Mouse (Mus musculus): Measurements from ENCODE around the gene Plcb4. TPM values are rescaled to one million over a fixed set of nuclear protein-coding genes. Genes with fewer than 3 reads are reported as not detected.
"Not testable (repeated sequence)": the region's sequence is repeated elsewhere in the genome, so short reads cannot be mapped to it uniquely, and the experiment has no call there.

Plcb4 gene
- total and polyA plus RNA-seq, 3 experiments = 4.5 to 48.9 (median 32.0) TPM

DNA sequence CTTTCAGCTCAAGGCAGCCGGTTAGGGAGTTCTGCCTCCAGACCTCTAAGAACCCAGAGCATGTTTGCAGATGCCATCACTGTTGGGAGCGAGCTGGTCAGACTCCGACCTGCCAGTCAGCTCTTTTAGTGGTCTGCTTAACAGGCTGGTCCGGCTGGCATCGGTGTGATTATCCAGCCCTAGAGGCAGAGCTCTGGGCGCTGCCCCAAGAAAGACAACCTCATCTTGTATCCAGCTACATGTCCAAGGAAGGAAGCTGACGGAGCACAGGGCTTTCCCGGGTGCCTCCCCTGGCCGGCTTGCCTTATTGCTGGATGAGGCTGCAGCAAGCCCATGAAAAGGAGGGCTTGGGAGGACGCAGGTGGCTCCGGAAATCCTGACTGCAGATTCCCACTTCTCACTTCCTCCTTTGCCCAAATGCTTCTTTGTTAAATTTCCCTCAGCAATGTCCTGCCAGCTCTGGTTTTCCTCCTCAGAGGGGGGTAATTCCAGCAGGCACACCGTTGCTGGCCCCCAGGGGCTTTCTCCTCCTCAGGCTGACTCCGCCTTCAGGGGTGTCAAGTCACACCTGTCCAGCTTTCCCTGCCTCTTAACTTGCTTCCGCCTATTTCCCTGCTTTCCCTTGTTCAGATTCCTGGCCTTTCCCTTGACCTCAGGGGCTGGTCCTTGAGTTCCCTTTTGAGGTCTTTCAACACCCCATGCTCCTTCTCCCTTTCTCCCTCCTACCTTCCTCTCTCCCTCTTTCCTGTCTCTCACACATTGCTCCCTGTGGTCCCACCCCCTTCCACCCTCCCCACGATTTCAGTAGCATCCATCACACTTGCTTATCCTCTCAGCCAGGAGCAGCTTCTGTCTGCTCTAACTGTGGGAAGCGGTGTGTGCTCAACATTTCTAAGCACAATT lies 58.7 kb downstream of the Plcb4 start:
- DNase-seq = no peak

DNA sequence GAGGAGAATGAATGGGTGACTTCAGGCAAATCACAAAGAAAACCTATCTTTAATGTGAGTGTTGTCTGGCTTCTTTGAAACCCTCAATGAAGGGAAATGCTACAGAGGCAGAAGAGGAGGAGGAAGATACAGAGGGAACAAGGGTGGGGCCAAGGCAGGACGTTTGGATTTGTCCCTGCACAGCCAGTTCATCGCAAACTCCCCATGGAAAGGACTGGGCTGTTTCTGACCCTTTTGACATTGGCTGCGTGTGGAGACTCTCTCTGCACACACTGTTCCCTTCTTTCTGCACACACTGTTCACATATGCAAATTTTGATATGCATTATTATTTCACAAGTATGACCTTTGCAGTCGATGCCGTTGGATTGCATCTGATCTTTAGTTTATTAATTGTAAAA lies 63.3 kb downstream of the Plcb4 start:
- DNase-seq = no peak

DNA sequence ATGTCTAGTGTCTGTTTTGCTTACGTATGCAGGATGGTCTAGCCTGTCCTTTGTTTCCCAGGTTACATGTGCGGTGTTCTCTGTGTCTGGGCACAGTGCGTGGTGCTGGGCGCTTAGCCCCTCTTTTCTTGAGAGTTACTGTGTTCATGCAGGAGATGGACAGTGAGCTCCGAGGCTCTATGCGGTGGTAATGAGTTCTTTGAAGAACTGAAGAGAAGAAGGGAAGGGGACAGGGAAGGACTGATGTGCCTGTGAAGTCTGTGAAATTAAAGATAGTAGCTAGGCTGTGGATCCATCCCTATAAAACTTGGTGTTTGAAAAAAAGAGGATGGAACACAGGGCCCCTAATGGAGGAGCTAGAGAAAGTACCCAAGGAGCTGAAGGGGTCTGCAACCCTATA lies 64.6 kb downstream of the Plcb4 start:
- no peak for DNase-seq

DNA sequence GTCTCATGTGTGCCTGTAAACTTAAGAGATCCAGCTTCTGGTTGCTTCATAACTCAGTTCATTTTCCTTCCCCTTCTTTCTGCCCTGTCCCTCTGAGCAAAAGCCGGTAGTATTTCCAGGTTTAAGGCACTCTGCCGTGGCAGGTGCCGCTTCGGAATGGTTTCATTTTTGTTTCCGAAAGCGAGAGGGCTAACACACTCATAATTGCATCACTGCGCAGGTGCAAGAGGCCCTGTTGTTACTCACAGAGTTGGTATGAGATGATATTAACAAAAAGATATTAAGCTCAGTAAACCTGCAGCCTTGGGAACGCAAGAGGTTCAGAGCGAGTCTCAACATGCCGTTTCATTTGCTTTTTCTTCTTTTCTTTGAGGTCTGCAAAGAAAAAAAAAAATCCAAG lies 65.7 kb downstream of the Plcb4 start:
- DNase-seq = no peak

DNA sequence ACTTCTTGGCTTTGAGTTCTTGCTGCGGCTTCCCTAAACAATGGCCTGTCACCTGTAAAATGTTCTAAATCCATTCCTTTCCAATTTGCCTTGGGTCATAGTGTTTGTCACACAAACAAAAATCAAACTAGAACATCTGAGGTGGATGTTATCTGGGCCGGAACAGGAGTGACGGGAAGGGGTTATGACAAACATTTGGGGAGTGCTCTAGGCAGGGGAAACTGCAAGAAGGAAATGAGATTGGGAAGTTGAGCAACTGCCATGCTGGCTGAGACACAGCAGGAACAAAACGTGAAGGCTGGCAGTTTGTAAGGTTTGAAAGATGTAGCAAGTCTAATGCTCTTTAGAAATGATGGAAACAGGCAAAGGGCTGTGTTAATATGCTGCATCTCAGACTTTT lies 66.6 kb downstream of the Plcb4 start:
- DNase-seq = peak; percentile 36

DNA sequence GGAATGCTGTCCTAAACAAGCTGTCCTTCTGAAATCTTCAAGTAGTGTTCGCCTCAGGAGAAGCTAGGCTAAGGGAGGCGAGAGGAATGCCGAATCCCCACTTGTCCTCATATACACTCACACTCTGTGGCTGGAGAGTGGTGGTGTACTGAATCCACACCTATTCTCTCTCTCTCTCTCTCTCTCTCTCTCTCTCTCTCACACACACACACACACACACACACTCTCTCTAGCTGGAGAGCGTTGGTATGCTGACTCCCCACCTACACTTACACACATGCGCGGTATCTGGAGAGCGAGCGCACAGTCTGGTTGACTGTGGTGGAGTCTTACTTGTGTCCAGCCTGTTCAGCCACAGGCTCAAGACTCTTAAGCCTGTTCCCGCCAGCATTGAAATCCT lies 68.3 kb downstream of the Plcb4 start:
- DNase-seq = no peak

DNA sequence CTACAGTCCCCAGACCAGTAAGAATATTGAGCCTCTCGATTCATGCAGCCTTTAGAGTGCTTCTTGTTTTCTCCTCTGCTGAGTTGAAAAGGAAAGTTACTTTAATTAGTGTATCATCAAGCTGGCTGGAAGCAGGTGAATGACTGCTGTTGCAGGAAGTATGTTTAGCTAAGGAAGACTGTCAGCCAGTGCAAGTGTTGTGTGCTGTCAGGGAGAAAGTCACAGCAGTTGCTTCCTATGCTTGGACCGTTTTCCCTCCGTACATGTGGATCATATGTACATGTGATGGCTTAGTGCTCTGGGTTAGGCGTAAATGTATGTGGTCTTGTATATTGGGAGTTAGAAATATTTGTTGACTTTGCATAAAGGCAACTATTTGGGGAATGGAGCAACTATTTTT lies 69.1 kb downstream of the Plcb4 start:
- DNase-seq = no peak

DNA sequence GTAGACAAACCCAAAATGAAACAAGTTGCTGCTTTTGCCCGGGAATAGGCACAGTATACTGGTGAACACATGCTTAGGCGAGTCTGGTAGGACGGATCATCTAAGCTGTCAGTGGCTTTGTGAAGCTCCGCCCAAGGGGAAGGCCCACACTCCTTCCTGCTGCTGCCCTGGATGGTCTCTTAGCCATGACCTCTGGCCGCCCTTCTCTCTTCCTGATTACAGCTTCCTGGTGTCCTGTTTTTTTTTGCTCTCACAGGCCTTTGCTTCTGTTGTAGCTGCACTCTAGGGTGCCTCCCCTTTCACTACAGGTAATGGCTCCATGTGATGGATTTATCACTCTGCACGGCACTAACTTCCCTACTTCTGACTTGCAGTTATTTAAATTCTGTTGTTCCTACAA lies 72.8 kb downstream of the Plcb4 start:
- DNase-seq = peak; percentile 66

DNA sequence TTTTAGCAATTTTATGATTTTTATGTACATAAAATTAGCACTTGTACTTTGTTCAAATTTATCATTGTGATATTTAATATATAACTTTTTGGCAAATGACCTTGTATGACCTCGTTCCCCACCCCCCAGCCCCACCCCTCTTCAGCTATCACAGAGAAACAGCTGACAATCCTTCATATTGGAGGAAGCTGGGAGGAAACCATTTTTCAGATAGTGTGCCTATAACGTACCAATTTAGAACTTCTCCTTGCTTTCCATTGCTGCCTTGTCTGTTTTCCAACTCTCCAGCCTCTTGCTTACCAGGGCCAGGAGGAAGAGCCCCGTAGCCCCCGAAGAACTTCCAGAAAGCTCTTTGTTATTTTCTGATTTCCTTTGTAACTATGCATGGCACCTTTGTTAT lies 73.8 kb downstream of the Plcb4 start:
- DNase-seq = no peak

DNA sequence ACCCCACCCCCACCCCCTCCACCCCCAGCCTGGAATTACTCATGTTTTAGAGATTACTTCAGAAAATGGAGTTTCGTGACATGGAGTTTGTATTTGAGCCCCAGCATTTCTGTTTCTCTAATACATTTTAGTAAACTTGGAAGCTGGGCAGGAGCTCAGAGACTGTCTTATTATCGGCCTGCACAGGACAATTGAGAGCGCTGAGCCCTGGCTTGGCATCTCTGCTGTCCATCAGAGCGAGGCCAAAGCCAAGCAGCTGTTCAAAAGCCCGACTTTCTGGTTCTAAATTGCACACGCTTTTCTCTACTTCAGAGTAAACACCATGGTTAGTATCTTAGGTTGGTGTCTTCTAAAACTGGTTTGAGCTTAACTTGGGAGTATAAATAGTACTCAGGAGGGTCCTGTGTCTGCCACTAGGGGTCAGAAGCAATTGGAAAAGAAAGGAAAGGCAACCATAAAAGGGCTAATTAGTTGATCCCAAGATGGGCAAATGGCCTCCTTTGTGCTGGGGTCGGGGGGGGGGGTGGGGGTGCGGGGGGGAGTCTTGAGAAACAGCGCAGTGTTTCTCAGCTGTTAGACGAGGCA lies 75.2 kb downstream of the Plcb4 start:
- DNase-seq = no peak

DNA sequence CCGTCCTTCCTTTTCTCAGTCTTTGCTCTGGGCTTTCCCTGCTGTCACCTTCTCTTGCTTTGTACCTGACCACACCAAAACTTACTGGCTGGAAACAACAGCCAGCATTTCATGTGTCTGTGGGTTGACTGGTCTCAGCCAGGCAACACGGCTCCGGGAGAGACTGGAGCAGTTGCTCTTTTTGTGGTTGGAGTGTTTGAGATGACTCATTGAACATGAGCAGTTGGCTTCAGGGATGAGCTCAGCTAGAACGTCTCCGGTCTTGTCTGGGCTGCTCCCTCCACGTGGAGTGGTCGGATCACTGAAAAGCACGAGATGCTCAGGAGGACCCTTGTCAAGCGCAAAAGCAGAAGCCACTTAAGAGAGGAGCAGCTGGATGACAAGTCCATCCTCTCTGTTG lies 78.7 kb downstream of the Plcb4 start:
- peak; percentile 28 for DNase-seq

DNA sequence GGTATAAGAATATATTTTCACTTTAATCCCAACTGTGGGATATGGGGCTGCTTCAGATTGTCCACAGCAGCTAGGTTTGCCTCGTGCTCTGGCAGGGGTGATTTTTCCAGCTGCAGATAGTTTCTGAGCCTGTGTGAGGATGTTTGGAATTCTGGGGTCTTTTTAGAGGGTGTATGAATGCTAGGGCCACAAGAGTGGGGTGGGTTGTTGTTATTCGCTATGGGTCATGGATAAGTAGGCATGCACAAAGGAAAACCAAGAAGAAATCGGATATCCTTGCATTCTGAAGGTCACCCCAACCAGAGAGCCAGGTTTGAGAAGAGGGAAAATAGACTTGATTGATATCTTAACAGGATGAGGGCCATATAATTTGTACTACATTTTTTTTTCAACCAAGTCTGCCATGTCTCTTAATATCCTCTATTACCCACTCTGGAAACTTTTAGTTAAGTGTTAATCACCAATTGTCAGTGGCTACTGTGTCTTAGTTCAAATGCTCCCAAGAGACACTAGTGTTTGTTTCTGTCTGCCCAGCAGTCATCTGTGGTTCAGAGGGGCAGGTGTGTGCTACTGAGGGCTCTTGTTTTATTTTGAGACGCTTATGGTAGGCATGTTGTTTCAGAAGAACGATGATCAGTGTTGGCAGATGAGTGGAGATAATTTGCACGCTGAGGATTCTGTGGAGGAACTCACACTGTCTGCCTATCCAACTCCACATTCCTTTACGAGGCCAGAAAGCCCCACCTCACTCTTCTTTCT lies 79.4 kb downstream of the Plcb4 start:
- DNase-seq = not testable (repeated sequence)

DNA sequence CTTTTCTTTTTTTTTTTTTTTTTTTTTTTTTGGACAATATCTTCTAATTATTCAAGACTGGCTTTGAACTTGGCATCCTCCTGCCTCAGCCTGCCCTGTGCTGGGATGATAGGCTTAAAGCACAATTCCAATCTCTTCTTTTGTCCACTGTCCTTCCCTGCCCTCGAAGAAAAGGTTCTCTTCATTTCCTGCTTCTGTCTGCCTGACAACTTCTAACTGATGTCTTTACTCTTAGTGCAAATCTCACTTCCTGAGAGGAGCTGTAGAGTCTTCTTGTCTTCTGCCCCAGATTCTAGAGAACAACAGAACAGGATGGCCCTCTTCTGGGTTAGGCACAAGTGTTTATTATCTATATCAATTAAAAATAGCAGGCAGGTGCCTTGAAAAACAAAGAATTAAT lies 80.1 kb downstream of the Plcb4 start:
- no peak for DNase-seq

DNA sequence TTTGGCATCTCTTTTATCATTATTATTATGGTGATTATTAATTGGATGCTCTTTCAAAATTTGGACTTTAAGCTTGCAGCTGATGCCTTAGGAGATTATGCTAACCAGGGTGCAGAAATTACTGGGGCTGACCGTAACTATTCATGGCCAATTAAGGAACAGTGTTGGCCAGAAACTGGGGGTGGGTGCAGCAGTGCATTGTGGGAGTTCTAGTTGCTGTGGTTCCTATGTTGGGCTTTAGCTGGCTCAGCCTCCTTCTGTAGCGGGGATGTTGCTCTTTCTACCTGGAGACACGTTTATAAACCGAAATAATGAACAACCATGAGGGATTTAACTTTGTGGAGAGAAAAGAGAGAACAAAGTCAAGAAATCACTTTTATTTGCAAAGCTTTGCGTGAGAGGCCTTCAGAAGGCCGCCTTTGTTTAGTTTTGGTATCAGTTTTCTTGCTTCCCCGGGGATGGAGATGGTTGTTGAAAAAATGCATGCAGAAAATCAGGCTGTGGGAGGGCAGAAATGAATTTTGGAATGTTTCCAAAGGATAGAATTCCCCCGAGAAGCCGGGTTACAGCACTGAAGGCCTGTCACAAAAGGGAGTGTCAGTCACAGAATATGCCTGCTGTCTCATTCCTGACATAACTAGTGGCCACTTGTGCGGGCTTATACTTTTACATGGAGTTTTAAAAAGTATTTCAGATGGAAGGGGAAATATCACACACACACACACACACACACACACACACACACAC lies 84.3 kb downstream of the Plcb4 start:
- no peak for DNase-seq

DNA sequence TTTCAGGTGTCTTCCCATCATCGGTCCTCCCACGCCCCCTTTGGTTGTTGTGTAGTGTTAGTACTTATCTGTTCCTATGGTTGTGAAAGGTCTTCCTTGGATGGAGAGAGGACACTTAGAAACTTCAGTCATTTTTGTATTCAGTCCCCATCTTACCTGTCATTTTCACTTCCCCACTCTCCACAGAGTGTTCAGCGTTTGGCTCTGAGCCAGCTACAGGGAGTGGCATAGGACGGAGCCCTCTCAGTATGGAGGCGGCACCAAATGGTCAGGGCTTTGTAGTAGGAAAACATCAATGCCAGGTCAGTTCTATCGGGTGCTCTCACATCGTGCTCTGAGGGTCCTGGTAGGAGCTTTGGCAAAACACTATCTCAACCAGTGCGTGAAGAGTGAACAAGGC lies 85.9 kb downstream of the Plcb4 start:
- DNase-seq = peak; percentile 27

DNA sequence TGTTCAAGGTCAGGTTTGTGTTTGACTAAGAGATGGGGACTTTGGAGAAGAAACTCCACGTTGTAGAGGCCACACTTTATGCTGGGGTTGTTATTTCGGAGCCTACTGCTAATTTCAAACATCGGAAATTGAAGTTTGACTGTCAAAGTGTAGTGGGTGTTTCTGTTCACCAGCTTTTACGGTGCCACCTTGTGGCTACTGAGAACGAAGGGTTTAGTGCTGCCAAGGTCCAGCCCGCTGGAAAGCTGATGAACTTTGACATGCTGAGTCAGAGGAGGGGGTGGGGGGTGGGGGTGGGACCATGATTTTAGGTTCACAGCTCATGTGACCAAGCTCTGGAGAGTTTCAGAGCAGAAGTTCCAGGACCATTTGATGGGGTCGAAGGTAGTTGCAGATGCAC lies 86.3 kb downstream of the Plcb4 start:
- DNase-seq = peak; percentile 54

DNA sequence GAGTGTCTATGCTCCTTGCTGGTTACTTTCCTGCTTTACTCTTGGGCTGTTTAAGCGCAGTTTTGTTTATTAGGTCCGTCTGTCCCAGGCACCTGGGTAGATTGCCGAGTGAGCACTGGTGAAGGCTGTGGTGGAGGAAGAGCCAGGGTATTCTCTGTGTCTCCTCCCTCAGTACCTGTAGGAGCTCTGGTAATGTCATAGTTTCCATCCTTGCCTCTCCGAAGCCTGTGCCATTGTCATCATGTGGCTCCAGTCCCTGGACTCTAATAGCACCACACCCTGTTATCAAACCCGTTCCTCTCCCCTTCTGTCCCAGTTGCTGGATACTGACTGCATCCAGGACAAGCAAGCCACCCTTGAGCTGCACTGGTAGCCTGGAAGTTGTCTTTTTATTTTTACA lies 89.6 kb downstream of the Plcb4 start:
- DNase-seq = no peak

DNA sequence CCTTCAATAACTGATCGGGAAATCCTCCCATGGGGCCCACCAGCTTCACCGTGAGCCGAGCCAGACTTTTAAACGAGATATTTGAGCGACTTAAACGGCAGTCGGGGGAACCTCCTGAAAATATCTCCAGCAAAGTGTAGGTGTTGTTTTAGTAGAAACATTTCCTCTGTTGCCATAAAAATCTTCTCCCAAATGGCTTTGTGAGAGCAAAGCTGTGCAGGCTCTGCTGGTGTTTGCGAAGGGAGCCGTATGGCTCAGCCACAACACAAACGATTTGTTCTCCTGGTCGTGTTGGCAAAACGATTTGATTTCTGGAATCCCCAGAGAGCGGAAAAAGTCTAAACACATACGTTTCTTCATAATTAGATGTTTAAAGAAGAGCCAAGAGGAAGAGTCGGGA lies 90.8 kb downstream of the Plcb4 start:
- no peak for DNase-seq

DNA sequence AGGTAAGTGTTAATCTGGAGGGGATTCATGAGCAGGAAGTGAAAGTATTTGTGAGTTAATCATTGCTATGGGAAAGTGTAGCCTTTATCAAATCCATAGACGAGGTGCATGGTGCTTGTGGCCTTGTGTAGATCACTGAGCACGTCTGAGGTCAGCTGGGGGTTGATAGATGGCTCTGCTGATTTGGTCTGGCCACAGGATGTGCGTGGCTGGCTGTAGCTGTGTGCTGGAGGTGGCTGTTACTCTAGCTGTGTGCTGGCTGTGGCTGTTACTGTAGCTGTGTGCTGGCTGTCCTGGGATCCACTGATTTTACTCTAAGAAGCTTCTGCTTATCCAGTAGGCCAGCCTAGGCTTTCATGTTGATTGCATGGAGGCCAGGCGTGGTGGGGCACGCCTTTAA lies 91.9 kb downstream of the Plcb4 start:
- peak; percentile 33 for DNase-seq

DNA sequence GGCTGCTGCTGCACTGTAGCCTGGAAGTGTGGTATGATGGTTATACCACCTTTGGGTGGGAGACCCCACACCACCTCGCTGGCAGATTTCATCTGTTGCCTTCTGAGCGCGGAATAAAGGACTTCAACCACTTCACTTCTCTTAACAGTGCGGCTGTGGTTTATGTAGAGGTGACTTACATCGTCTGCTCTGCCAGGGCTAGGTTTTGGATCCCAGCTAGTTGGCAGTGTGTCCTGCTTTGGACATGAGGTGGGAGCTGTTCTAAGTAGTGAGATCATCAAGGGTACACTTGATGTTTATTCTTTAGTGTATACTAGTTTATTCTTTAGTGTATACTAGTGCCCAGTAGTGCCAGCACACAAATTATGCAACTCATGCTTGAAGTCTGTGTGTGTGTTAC lies 97.0 kb downstream of the Plcb4 start:
- DNase-seq = no peak

DNA sequence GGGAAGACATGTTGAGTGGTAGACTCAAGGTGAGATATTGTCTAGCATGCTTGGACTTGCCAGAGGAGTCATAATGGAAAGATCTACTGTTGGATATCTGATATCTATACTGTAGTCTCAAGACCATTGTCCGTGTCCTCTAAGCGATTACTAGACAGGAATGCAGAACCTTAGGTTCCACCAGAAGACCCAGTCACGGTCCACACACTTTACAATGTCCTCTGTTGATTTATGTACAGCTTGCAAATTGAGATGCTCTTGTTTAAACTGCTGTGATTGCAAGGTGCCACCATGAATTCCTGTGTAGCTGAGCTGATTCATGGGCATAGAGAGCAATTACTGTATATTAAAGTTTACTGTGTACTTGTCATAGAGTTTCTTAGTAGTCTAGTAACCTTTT lies 98.7 kb downstream of the Plcb4 start:
- no peak for DNase-seq

DNA sequence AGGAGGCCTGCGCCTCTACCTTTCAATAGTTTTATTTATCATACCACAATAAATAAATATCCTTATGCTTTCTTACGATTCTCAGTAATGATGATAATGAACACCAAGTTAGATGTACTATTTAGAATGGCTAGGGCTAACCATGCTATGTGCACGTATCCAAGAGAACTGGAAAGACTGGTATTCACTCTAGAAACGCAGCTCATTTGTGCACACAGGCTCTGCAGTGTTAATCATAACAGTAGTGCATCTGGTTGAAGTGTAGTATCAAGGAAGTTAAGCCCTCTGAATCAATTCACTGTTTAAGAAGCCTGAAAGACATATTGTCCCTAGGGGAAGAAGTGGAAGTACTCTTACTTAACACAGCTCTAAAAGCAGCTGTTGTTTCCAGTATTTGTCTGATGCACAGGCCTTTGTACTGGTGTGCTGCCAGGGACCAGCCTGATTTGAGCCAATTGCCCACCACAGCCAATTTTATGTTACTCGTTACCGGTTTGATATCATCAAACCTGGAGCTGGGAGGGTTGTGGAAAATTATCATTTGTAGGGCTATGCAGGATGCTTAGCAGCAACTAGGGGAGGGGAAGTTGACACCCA lies 100.8 kb downstream of the Plcb4 start:
- no peak for DNase-seq

All from adrenal gland, adult 2 months (tissue).